9 mouse cellular contexts compared by ENCODE assay signal in genomic region chr5:125175673-125176369, GRCm38 (mm10). TPM values are rescaled to one million over a fixed set of nuclear protein-coding genes. Genes with fewer than 3 reads are reported as not detected.
DNase-seq lines count a peak whose midpoint lies in the region; ATAC-seq and TF ChIP-seq lines count a peak whose summit lies in the region.
"Had no signal": no experiment of that assay in that cellular context is flagged by ENCODE, and none has a peak within 500 bp of the region (broad histone marks: within the 10 kb centered on the region; RNA-seq: fewer than 3 reads in every experiment).

No protein-coding gene starts in this region.

- H3K4me2 ChIP-seq in forebrain, embryonic 13.5 days: peak overlapping the region; percentile 86
- peak overlapping the region; percentile 94 for H3K4me2 ChIP-seq in midbrain, embryonic 14.5 days (ENCODE audit: low read length)

- ATAC-seq in forebrain, embryonic 13.5 days: no peak
- ATAC-seq in midbrain, embryonic 14.5 days (ENCODE audit: low FRiP score, low TSS enrichment): no peak

- TF ChIP-seq CTCF in layer of hippocampus, adult 2 months (conservative IDR thresholded peaks at IDR 0.05): no peak

- H3K9ac ChIP-seq in forebrain, embryonic 13.5 days: peak overlapping the region; percentile 30; the same call in 1 of the 2 replicates
- H3K9ac ChIP-seq in midbrain, embryonic 14.5 days (replicated peaks; ENCODE audit: low read length): peak overlapping the region; percentile 84; the same call in 1 of the 2 replicates

- peak overlapping the region; percentile 28; the same call in 1 of the 2 replicates for H3K4me3 ChIP-seq in layer of hippocampus, adult 2 months
- peak overlapping the region; percentile 90; the same call in 1 of the 2 replicates for H3K4me3 ChIP-seq in forebrain, embryonic 13.5 days
- peak overlapping the region; percentile 75 for H3K4me3 ChIP-seq in midbrain, embryonic 14.5 days (replicated peaks; ENCODE audit: low read depth, low read length)

- H3K27me3 ChIP-seq in forebrain, embryonic 13.5 days: 0 out of 2 replicates have a peak, but pooled peaks cover 2% of the 10 kb centered on the region
- peaks cover under 1% of the 10 kb centered on the region; the same call in 1 of the 2 replicates for H3K27me3 ChIP-seq in midbrain, embryonic 14.5 days (ENCODE audit: control insufficient read depth, insufficient read depth, low read length)
- H3K27me3 ChIP-seq: Patski had no signal

- H3K36me3 ChIP-seq in forebrain, embryonic 13.5 days (ENCODE audit: poor library complexity, severe bottlenecking): no peaks in the 10 kb centered on the region
- no peaks in the 10 kb centered on the region for H3K36me3 ChIP-seq in midbrain, embryonic 14.5 days (ENCODE audit: control insufficient read depth, insufficient read depth, low read length)

- peak; percentile 24 for DNase-seq in adrenal gland, postnatal 10 days
- no peak for DNase-seq in adrenal gland, postnatal 36 days
- no peak for DNase-seq in layer of hippocampus, adult 2 months (ENCODE audit: low spot score in 2 of 2)
- DNase-seq in layer of hippocampus, postnatal 14 days (ENCODE audit: low spot score in 2 of 2): no peak
- peak; percentile 41 for DNase-seq in midbrain, embryonic 14.5 days
- no peak for DNase-seq in spleen, postnatal 14 days (ENCODE audit: low spot score in 2 of 2)
- no peak for DNase-seq in frontal cortex, adult 2 months (ENCODE audit: extremely low spot score in 1 of 2, low spot score in 1 of 2)

- H3K27ac ChIP-seq in layer of hippocampus, adult 2 months: peak overlapping the region; percentile 95
- H3K27ac ChIP-seq in forebrain, embryonic 13.5 days: peak overlapping the region; percentile 96
- H3K27ac ChIP-seq in midbrain, embryonic 14.5 days (replicated peaks; ENCODE audit: low read depth, low read length): peak overlapping the region; percentile 90

- WGBS in forebrain, embryonic 13.5 days: 53% methylated on average over 8 of the region's 9 CpGs
- WGBS in midbrain, embryonic 14.5 days: 59% methylated on average over 8 of the region's 9 CpGs

- H3K4me1 ChIP-seq in forebrain, embryonic 13.5 days: peaks cover 78% of the 10 kb centered on the region
- H3K4me1 ChIP-seq in midbrain, embryonic 14.5 days (ENCODE audit: control insufficient read depth, insufficient read depth, low read length): peaks cover 67% of the 10 kb centered on the region

- H3K9me3 ChIP-seq in forebrain, embryonic 13.5 days (replicated peaks): no peaks in the 10 kb centered on the region
- H3K9me3 ChIP-seq in midbrain, embryonic 14.5 days (ENCODE audit: control insufficient read depth, low read length): no peaks in the 10 kb centered on the region

RNA-seq across cellular contexts. Expression of gene Ncor2, which starts 3.2 kb away (rescaled TPM):
- total RNA-seq in adrenal gland, postnatal 10 days (2021): 100 to 1,000 TPM; 125 to 153 TPM
- 100 to 1,000 TPM; 217 to 310 TPM for total RNA-seq in adrenal gland, postnatal 36 days (2021)
- 100 to 1,000 TPM; 285 to 307 TPM for total RNA-seq in layer of hippocampus, adult 2 months (2021)
- 100 to 1,000 TPM; 238 to 254 TPM for total RNA-seq in layer of hippocampus, postnatal 14 days (2021)
- 25.6 and 27.3 TPM in 2 replicates for polyA plus RNA-seq in forebrain, embryonic 13.5 days (2015; fragmentation: Nextera tagmentation; extraction: Ambion mirVana)
- polyA plus RNA-seq in midbrain, embryonic 14.5 days (2014; fragmentation: Nextera tagmentation; extraction: Ambion mirVana): 23.7 and 24.0 TPM in 2 replicates
- polyA plus RNA-seq in frontal cortex, adult 2 months (2012; rRNA removed): 115 and 145 TPM in 2 replicates

Comparison
In these comparisons a context has a peak if more than half of its experiments do, and no peak if none do; other contexts are left out.
1. DNase-seq: peak in adrenal gland, postnatal 10 days (single experiment) and midbrain, embryonic 14.5 days (single experiment); none in adrenal gland, postnatal 36 days (0 of 2), layer of hippocampus, adult 2 months (0 of 2), layer of hippocampus, postnatal 14 days (0 of 2), spleen, postnatal 14 days (0 of 2) and frontal cortex, adult 2 months (0 of 2).
2. H3K4me3 ChIP-seq: peak in every context shown above with its lines; median percentile 90 in forebrain, embryonic 13.5 days; 75 in midbrain, embryonic 14.5 days; 28 in layer of hippocampus, adult 2 months.
3. Peak in every context shown above with its lines, with median percentiles within 50 percentile points of each other: H3K27ac ChIP-seq.